Comparison of ENCODE assay signal across 9 mouse cellular contexts in the genomic region with DNA sequence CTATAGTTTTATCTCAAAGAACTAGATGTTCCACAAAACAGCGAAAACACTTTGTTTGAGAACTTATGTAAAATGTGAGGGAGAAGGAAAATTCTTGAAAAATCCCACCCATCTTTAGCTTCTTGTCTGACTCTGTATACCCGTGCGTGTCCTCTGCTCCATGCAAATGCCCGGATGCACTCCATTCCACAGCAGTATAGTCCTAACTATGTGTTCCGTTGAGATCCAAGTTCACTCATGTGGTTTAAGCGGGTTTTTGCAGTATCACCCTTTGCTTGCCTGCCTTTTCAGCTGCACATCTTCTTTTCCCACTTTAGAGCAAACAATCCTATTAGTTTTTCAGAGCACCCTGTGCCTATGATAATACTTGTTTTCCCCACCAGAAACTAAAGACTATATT. TPM values are rescaled to one million over a fixed set of nuclear protein-coding genes. Genes with fewer than 3 reads are reported as not detected.
A peak's percentile ranks its signal among the peaks of the same experiment; 100 is the strongest.
DNase-seq lines count a peak whose midpoint lies in the region; ATAC-seq lines count a peak whose summit lies in the region.
"Had no signal": no experiment of that assay in that cellular context is flagged by ENCODE, and none has a peak within 500 bp of the region (broad histone marks: within the 10 kb centered on the region; RNA-seq: fewer than 3 reads in every experiment).

No protein-coding gene starts in this region.

- peak overlapping the region; percentile 77 for H3K4me2 ChIP-seq in kidney, embryonic 16.5 days (replicated peaks; ENCODE audit: low read depth, low read length)
- H3K4me2 ChIP-seq in hindbrain, embryonic 14.5 days (replicated peaks): peak overlapping the region; percentile 72
- peak overlapping the region; percentile 56 for H3K4me2 ChIP-seq in midbrain, embryonic 15.5 days

- peak overlapping the region; percentile 98 for H3K9ac ChIP-seq in kidney, embryonic 16.5 days (replicated peaks; ENCODE audit: low read length)
- peak overlapping the region; percentile 76 for H3K9ac ChIP-seq in hindbrain, embryonic 14.5 days
- H3K9ac ChIP-seq in midbrain, embryonic 15.5 days: peak overlapping the region; percentile 88; the same call in 1 of the 2 replicates

- peak overlapping the region; percentile 98 for H3K4me3 ChIP-seq in kidney, embryonic 16.5 days (ENCODE audit: low read length)
- peak overlapping the region; percentile 76 for H3K4me3 ChIP-seq in hindbrain, embryonic 14.5 days (replicated peaks; ENCODE audit: low read length)
- peak overlapping the region; percentile 97 for H3K4me3 ChIP-seq in midbrain, embryonic 15.5 days

- no peak for ATAC-seq in kidney, embryonic 16.5 days (ENCODE audit: low FRiP score, low TSS enrichment)
- ATAC-seq in hindbrain, embryonic 14.5 days (ENCODE audit: low FRiP score): no peak
- no peak for ATAC-seq in midbrain, embryonic 15.5 days (replicated peaks)

- no peaks in the 10 kb centered on the region for H3K27me3 ChIP-seq in kidney, embryonic 16.5 days (ENCODE audit: insufficient read depth, low read length)
- no peaks in the 10 kb centered on the region for H3K27me3 ChIP-seq in hindbrain, embryonic 14.5 days (ENCODE audit: control insufficient read depth, insufficient read depth, low read length)
- no peaks in the 10 kb centered on the region for H3K27me3 ChIP-seq in midbrain, embryonic 15.5 days (replicated peaks)

- intact Hi-C loops in gastrocnemius, postnatal 14 days (cut with DNase I; ENCODE audit: low total_unique reads): no loop called here

- no peak overlapping the region for H3K27ac ChIP-seq in kidney, embryonic 16.5 days (ENCODE audit: low read length)
- H3K27ac ChIP-seq in hindbrain, embryonic 14.5 days: no peak overlapping the region
- no peak overlapping the region for H3K27ac ChIP-seq in midbrain, embryonic 15.5 days

- H3K36me3 ChIP-seq in kidney, embryonic 16.5 days (ENCODE audit: insufficient read depth, low read length): peaks cover 24% of the 10 kb centered on the region
- peaks cover 37% of the 10 kb centered on the region for H3K36me3 ChIP-seq in hindbrain, embryonic 14.5 days (replicated peaks; ENCODE audit: control insufficient read depth, insufficient read depth)
- peaks cover 18% of the 10 kb centered on the region; the same call in 1 of the 2 replicates for H3K36me3 ChIP-seq in midbrain, embryonic 15.5 days (replicated peaks)

- no peak for DNase-seq in kidney, postnatal 4 days
- peak; percentile 54 for DNase-seq in R1 (ENCODE audit: low read depth, low spot score)
- DNase-seq in hindbrain, embryonic 14.5 days (ENCODE audit: low spot score): peak; percentile 22
- no peak for DNase-seq in embryo, embryonic 10.5 days (ENCODE audit: low spot score)
- no peak for DNase-seq in frontal cortex, postnatal 10 days (ENCODE audit: low spot score in 2 of 2)
- DNase-seq in gastrocnemius, postnatal 14 days: no peak
- DNase-seq: adrenal gland, postnatal 10 days had no signal

- no peaks in the 10 kb centered on the region for H3K9me3 ChIP-seq in kidney, embryonic 16.5 days (ENCODE audit: low read length)
- H3K9me3 ChIP-seq in hindbrain, embryonic 14.5 days (ENCODE audit: control insufficient read depth, low read length): no peaks in the 10 kb centered on the region
- H3K9me3 ChIP-seq in midbrain, embryonic 15.5 days: no peaks in the 10 kb centered on the region

- peaks cover 10% of the 10 kb centered on the region for H3K4me1 ChIP-seq in kidney, embryonic 16.5 days (ENCODE audit: insufficient read depth, low read length)
- peaks cover 18% of the 10 kb centered on the region for H3K4me1 ChIP-seq in hindbrain, embryonic 14.5 days (replicated peaks; ENCODE audit: control insufficient read depth, insufficient read depth, low read length)
- H3K4me1 ChIP-seq in midbrain, embryonic 15.5 days: peaks cover 21% of the 10 kb centered on the region

- WGBS in kidney, embryonic 16.5 days: 50% methylated on average over 6 of the region's 6 CpGs
- WGBS in hindbrain, embryonic 14.5 days: 66% methylated on average over 6 of the region's 6 CpGs
- 64% methylated on average over 6 of the region's 6 CpGs for whole genome bisulfite sequencing in midbrain, embryonic 15.5 days

RNA-seq across cellular contexts. Expression of gene Trmt10c, which starts 1.1 kb away (rescaled TPM):
- 27.8 and 28.6 TPM in 2 replicates for polyA plus RNA-seq in kidney, embryonic 16.5 days (2015; fragmentation: Nextera tagmentation; extraction: Ambion mirVana)
- 20.9 and 21.8 TPM in 2 replicates for polyA plus RNA-seq in hindbrain, embryonic 14.5 days (2014; fragmentation: Nextera tagmentation; extraction: Ambion mirVana)
- polyA plus RNA-seq in midbrain, embryonic 15.5 days (2015; fragmentation: Nextera tagmentation; extraction: Ambion mirVana): 17.5 and 18.2 TPM in 2 replicates
- 1 to 10 TPM; 8.8 to 9.4 TPM for total RNA-seq in gastrocnemius, postnatal 14 days (2021)

RNA-seq across cellular contexts. Expression of gene Pcnp, which starts 7.0 kb away (rescaled TPM):
- polyA plus RNA-seq in kidney, embryonic 16.5 days (2015; fragmentation: Nextera tagmentation; extraction: Ambion mirVana): 210 and 217 TPM in 2 replicates
- 214 and 224 TPM in 2 replicates for polyA plus RNA-seq in hindbrain, embryonic 14.5 days (2014; fragmentation: Nextera tagmentation; extraction: Ambion mirVana)
- polyA plus RNA-seq in midbrain, embryonic 15.5 days (2015; fragmentation: Nextera tagmentation; extraction: Ambion mirVana): 192 and 204 TPM in 2 replicates
- 10 to 100 TPM; 41.6 to 42.7 TPM for total RNA-seq in gastrocnemius, postnatal 14 days (2021)

RNA-seq across cellular contexts. Expression of gene Senp7, which starts 11.6 kb away (rescaled TPM):
- 24.6 and 27.2 TPM in 2 replicates for polyA plus RNA-seq in kidney, embryonic 16.5 days (2015; fragmentation: Nextera tagmentation; extraction: Ambion mirVana)
- polyA plus RNA-seq in hindbrain, embryonic 14.5 days (2014; fragmentation: Nextera tagmentation; extraction: Ambion mirVana): 49.1 and 54.7 TPM in 2 replicates
- 59.0 and 59.3 TPM in 2 replicates for polyA plus RNA-seq in midbrain, embryonic 15.5 days (2015; fragmentation: Nextera tagmentation; extraction: Ambion mirVana)
- total RNA-seq in gastrocnemius, postnatal 14 days (2021): 10 to 100 TPM; 13.5 to 13.7 TPM

Comparison
In these comparisons a context has a peak if more than half of its experiments do, and no peak if none do; other contexts are left out.
1. DNase-seq: peak in R1 (single experiment) and hindbrain, embryonic 14.5 days (single experiment); none in kidney, postnatal 4 days (0 of 2), embryo, embryonic 10.5 days (single experiment), frontal cortex, postnatal 10 days (0 of 2) and gastrocnemius, postnatal 14 days (single experiment).
2. Peak in every context shown above with its lines, with median percentiles within 50 percentile points of each other: H3K4me2 ChIP-seq, H3K4me3 ChIP-seq and H3K9ac ChIP-seq.